Mouse (Mus musculus): ENCODE measurements around the gene 4921517D22Rik.

GRCm38 (mm10) chr13:59676316-59677229 is 17.3 kb downstream of the 4921517D22Rik start:
- no peak for TF ChIP-seq CTCF (IDR thresholded peaks at IDR 0.05; ENCODE audit: low read depth, low read length)
- TF ChIP-seq POLR2A (IDR thresholded peaks at IDR 0.05; ENCODE audit: extremely low read depth, insufficient read depth, low read length), result no peak

All from liver, adult 2 months (tissue).